In the genomic region with DNA sequence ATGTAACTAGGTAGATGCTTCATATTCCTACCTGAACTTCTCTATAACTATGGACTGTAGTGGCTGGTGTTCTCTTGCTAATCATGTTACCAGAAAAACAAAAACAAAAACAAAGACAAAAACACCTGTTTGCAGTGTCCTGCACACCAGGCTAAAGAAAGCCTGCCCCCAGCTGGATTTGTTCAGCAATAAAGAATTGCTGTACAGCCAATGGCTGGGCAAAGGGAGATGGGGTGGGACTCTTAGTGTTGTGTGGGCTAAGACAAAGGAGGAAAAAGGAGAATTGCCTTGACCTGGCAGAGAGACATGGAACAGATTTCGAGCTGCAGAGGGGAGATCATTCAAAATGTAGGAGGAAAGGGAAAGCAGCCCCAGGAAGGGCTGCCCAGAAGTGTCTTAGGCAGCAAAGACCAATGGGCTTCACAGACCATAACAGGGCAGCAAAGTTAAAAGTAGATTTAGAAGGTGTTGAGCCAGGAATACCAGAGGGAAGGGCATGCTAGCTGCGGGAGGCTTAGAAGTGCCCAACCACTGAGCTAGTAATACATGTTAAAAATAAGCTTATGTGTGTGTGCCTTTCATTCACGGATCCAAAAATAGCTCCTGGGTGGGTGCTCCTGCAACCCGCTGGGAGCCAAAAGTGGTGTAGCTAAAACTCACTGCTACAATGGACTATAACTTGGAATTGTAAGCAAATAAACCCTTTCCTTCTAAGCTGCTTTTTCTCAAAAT, we compare ENCODE assay signal across 16 mouse cellular contexts. TPM values are rescaled to one million over a fixed set of nuclear protein-coding genes. Genes with fewer than 3 reads are reported as not detected.
DNase-seq lines count a peak whose midpoint lies in the region; ATAC-seq lines count a peak whose summit lies in the region.
"Had no signal": no experiment of that assay in that cellular context is flagged by ENCODE, and none has a peak within 500 bp of the region (broad histone marks: within the 10 kb centered on the region; RNA-seq: fewer than 3 reads in every experiment).

No protein-coding gene starts in this region.

- no peaks in the 10 kb centered on the region for H3K4me1 ChIP-seq in kidney, embryonic 14.5 days (ENCODE audit: control insufficient read depth, insufficient read depth, low read length)
- H3K4me1 ChIP-seq: hindbrain, embryonic 10.5 days; liver, embryonic 15.5 days had no signal

- no peak overlapping the region for H3K27ac ChIP-seq in kidney, embryonic 14.5 days (ENCODE audit: low read depth, low read length)
- H3K27ac ChIP-seq: hindbrain, embryonic 10.5 days; liver, embryonic 15.5 days had no signal

- H3K9ac ChIP-seq in kidney, embryonic 14.5 days (ENCODE audit: low read depth, low read length) = no peak overlapping the region
- H3K9ac ChIP-seq: liver, embryonic 15.5 days had no signal

- H3K36me3 ChIP-seq in kidney, embryonic 14.5 days (ENCODE audit: control insufficient read depth, insufficient read depth, low read length) = no peaks in the 10 kb centered on the region
- H3K36me3 ChIP-seq: hindbrain, embryonic 10.5 days; liver, embryonic 15.5 days had no signal

- ATAC-seq in kidney, embryonic 14.5 days (ENCODE audit: low FRiP score, low TSS enrichment) = no peak

- no peaks in the 10 kb centered on the region for H3K9me3 ChIP-seq in kidney, embryonic 14.5 days (ENCODE audit: control insufficient read depth, low read length)
- H3K9me3 ChIP-seq: hindbrain, embryonic 10.5 days; liver, embryonic 15.5 days had no signal

- 66% methylated on average over 4 of the region's 4 CpGs for WGBS in kidney, embryonic 14.5 days

- H3K4me3 ChIP-seq in kidney, embryonic 14.5 days (ENCODE audit: low read length) = no peak overlapping the region
- H3K4me3 ChIP-seq: hindbrain, embryonic 10.5 days; liver, embryonic 15.5 days had no signal

- no peak overlapping the region for H3K4me2 ChIP-seq in kidney, embryonic 14.5 days (replicated peaks; ENCODE audit: low read depth, low read length)
- H3K4me2 ChIP-seq: liver, embryonic 15.5 days had no signal

- no peaks in the 10 kb centered on the region for H3K27me3 ChIP-seq in kidney, embryonic 14.5 days (ENCODE audit: control insufficient read depth, insufficient read depth, low read length)

- peak; percentile 3 for DNase-seq in adrenal gland, postnatal 10 days
- no peak for DNase-seq in adrenal gland, postnatal 14 days
- peak; percentile 14 for DNase-seq in kidney, adult 9 months
- DNase-seq in right cerebral cortex, postnatal 36 days (ENCODE audit: low spot score in 2 of 2) = peak; percentile 3 to 32
- no peak for DNase-seq in right cerebral cortex, postnatal 4 days
- DNase-seq in spleen, adult 12 weeks (ENCODE audit: low spot score) = no peak
- no peak for DNase-seq in urinary bladder, postnatal 36 days (ENCODE audit: low spot score in 2 of 2)
- DNase-seq: cerebellum, adult 9-10 months had no signal

RNA-seq across cellular contexts. Expression of a gene that starts 23.6 kb away (rescaled TPM):
- total RNA-seq in adrenal gland, postnatal 10 days (2021) = not detected
- total RNA-seq in adrenal gland, postnatal 14 days (2021) = not detected in 2 replicates
- not detected in 2 replicates for polyA plus RNA-seq in kidney, embryonic 14.5 days (2014; fragmentation: Nextera tagmentation; extraction: Ambion mirVana)
- total RNA-seq: megakaryocyte progenitor cell, adult 5-6 weeks had no signal
- polyA plus RNA-seq: brain, embryonic 14.5 days; forebrain, embryonic 11.5 days; hindbrain, embryonic 10.5 days; kidney, embryonic 16.5 days; liver, embryonic 15.5 days; spleen, adult 2 months had no signal

RNA-seq across cellular contexts. Expression of a gene that starts 31.5 kb away (rescaled TPM):
- 10 to 100 TPM; 30.1 to 34.9 TPM for total RNA-seq in adrenal gland, postnatal 10 days (2021)
- total RNA-seq in adrenal gland, postnatal 14 days (2021) = 31.6 and 36.4 TPM in 2 replicates
- 8.4 and 12.7 TPM in 2 replicates for polyA plus RNA-seq in kidney, embryonic 14.5 days (2014; fragmentation: Nextera tagmentation; extraction: Ambion mirVana)

Comparison
In these comparisons a context has a peak if more than half of its experiments do, and no peak if none do; other contexts are left out.
1. DNase-seq: peak in adrenal gland, postnatal 10 days (single experiment), kidney, adult 9 months (single experiment) and right cerebral cortex, postnatal 36 days (2 of 2); none in adrenal gland, postnatal 14 days (single experiment), right cerebral cortex, postnatal 4 days (single experiment), spleen, adult 12 weeks (single experiment) and urinary bladder, postnatal 36 days (0 of 2).